Mouse (Mus musculus): ENCODE results near the gene Hdac9.

Gene Hdac9

GRCm38 (mm10) chr12:34312113-34312719, 604.7 kb downstream of the Hdac9 start:
- DNase-seq = no peak

DNA sequence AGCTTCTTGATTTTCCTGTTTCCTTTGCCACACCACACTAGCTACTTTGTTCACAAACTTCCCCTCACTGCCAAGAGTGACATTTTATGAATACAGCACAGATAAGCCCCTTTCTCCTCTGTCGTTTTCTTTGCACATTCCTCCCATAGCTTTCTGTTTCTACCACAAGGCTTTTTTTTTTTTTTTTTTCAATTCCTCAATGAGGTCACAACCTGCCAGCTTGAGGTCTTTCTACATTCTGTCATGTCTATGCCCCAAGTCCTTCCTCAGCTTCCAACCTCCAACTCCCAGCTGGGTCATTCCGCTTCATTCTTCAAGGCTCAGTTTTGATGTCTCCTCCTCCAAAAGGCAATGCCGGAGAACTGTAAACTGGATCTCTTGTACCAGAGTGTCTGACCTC, 611.4 kb downstream of the Hdac9 start:
- no peak for DNase-seq

- DNase-seq = no peak
These were observed 624.5 kb downstream of the Hdac9 start for GRCm38 (mm10) chr12:34292346-34292745.

DNA sequence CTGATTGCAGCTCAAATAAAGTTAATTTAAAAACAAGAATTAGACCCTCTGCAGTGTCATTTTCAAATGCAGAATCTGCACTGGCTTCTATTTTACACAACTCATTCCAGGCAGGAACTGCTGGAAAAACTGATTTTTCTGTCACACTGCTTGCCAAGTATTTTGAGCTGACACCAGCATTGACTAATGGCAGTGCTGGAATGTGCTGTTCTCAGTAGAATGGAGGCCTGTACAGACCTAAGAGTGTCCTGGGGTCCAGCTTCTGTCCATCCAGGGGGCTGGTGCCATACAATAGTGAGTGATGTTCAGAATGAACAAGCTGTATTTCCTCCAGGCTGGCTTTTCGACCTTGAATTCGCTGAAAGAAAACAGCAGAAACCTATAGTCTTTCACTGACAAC, 629.7 kb downstream of the Hdac9 start:
- DNase-seq = no peak

GRCm38 (mm10) chr12:34284888-34285287, 632.0 kb downstream of the Hdac9 start:
- no peak for DNase-seq

- no peak for DNase-seq
These were observed 632.5 kb downstream of the Hdac9 start for GRCm38 (mm10) chr12:34284396-34284795.

- DNase-seq = no peak
These were observed 638.1 kb downstream of the Hdac9 start for GRCm38 (mm10) chr12:34278822-34279221.

DNA sequence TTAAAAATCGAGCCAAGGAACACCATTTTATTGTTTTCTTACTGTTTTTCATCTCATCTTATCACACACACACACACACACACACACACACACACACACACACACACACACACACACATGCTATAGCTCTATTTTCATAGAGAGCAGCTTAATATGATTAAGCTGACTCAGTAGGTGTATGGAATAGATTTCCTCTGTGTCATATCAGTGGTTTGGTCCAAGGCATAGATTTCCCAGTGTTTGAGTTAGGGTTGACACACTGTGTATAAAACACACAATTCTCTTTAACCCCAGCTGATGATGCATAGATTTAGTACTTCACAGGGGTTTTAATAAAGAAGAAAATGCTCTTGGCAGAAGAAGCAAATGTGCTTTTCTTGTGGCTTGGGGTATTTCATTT, 643.1 kb downstream of the Hdac9 start:
- DNase-seq = no peak

DNA sequence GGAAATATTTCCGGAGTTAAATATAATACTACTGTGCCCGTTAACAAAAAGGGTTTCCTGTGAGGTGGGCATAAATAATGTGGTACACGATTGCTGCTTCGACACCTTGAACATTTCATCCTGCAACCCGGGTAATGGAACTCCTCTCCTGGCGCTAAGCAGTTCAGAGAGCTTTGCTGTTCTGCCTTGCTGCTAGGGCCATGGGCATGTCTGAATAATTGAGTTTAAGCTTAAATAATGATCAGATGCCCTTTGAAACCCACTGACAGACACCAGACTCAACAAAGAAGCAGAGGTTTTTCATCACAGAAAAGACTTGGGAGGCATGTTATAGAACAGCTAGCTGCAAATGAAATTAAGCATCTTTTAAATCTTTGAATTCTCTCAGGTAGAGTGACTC, 646.8 kb downstream of the Hdac9 start:
- no peak for DNase-seq

DNA sequence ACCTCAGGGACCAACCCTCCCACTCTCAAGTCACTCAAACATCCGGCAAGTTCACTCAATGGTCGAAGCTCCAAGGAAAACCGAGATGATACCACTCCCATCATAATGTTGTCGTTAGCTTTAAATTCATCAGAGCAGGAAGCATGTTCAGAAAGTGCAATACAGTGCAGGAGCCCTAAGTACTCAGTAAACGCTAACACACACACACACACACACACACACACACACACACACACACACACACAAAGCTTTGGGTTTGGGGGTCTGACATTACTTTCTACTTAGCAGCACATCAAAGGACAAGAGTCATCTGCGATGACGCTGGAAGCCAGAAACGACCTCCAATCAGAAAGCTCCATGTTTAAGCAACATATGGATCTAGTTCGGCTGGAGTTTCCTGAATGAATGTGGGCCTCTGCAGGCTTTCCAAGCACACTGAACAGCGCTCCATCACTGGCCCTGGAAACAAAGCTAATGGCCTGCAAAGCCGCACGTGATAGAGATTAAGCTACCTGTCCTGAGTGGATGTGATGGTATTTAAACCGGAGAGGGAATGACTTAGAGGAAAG, 647.3 kb downstream of the Hdac9 start:
- no peak for DNase-seq

DNA sequence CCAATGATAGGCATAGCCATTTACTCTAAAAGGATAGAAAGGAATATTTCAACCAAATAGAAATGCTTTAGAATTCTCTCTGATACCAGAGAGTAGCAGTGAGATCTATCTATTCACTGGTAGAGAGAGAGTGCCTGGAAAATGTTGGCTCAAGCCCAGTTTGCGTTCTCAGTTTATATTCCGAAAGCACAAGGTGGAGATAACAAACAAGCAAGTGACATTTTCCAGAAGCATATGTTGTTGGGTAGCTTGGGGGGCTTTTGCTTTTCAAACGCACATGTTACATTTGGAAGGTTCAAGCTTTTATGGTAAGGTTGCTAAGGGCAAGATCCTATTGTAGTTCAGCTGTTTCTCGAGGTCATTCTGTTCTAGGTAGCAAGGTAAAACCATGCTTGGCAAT, 657.2 kb downstream of the Hdac9 start:
- no peak for DNase-seq

- DNase-seq = no peak
These were observed 667.7 kb downstream of the Hdac9 start for GRCm38 (mm10) chr12:34249160-34249559.

- DNase-seq = no peak
These were observed 668.4 kb downstream of the Hdac9 start for GRCm38 (mm10) chr12:34248193-34249121.

GRCm38 (mm10) chr12:34238796-34239195, 678.1 kb downstream of the Hdac9 start:
- DNase-seq = no peak

DNA sequence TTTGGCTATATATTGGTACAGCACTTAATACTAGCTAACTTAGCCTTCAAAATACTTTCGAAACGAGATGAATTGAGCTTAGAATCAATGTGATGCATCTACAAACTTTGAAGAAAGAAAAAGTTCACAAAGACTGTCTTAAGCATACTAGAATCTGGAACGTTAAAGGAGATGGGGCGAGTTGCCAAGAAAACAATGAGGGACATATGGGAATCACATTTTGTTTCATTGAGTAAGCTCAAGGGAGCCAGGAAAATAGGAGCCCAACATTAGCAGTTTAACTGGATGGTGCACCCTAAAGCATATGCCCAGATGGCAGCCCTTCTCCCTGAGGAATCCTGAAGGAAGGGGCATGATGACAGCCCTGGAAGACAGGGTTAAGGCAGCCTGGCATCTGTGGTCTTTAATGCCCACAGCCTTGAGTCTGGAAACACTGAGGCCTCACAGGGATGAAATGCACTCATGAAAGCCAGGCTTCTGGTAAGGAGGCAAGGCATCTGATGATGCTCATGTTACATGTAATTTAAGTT, 685.2 kb downstream of the Hdac9 start:
- no peak for DNase-seq

- DNase-seq = no peak
These were observed 692.4 kb downstream of the Hdac9 start for GRCm38 (mm10) chr12:34224505-34224904.

GRCm38 (mm10) chr12:34221014-34221413, 695.9 kb downstream of the Hdac9 start:
- DNase-seq = no peak

GRCm38 (mm10) chr12:34220051-34220926, 696.6 kb downstream of the Hdac9 start:
- no peak for DNase-seq

DNA sequence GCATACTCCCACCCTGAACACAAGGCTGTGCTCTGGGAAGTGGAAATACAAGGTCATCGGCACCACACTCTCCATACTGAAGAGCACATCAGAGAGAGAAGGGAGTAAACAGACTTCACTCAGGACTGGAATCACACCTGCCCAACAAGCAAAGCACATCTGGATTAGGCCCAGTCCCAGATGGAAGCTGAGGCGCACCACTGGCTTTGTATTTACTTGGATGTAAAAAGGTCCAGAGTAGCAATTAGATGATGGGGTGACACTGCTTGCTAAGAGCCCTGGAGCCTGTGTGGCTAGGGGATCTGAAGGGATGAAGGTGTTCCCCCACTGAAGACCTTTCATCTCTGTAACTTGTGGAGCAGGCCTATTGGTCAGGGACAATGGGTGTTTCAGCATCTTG, 698.3 kb downstream of the Hdac9 start:
- DNase-seq = no peak

DNA sequence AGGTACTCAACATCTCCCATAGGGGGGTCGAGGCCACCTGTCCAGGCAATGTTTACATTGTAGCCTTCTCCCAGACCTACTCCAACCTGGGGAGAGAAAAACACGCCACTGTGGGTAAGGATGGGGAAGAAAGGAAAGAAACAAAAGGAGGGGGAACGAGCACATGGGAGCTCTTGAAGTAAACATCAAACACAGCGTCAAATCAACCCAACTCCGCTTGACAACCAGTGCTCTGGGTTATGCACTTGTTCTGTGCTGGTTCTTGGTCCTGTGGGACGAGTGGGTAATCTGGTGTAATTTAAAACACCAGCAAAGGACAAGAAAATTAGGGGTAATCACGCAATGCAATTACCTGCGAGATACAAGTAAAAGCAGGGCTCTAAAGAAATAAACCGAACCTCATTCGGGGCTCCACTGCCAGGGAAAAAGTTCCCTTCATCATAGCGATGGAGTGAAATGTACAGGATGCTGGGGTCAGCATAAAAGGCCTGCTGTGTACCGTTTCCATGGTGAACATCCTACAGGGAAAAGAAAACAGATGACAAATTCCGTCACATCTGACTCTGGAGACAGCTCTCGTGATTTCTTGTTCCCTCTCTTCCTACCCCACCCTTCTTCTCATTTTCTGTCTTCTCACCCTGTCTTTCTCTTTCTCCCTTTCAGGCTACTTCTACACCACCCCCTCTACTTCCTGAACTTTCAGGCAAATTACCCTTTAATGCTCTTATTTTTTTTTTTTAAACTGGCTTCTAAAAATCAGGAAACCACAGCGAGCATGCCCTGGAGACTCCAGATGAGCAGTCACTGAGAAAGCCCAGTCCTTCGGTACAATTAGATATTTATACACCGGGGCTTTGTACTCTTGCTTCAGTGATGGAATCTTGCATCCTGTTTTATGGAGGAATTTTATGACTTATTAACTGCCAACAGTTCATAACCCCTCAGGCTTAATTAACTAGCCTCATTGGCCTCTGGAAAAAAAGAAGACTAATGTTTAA, 701.6 kb downstream of the Hdac9 start:
- no peak for DNase-seq

- DNase-seq = no peak
These were observed 704.7 kb downstream of the Hdac9 start for GRCm38 (mm10) chr12:34212162-34212561.

Data from lung, postnatal 14 days (tissue).